Mouse (Mus musculus) large intestine, adult 2 months (tissue): ENCODE results near the gene Dnah2. TPM values are rescaled to one million over a fixed set of nuclear protein-coding genes. Genes with fewer than 3 reads are reported as not detected.
"Not testable (repeated sequence)": the region's sequence is repeated elsewhere in the genome, so short reads cannot be mapped to it uniquely, and the experiment has no call there.

Experiments used
- DNase-seq: peaks from one replicate; pipeline ENCODE4 v3.0.0-alpha.2; 2012; ENCODE audit warnings: low read depth, low spot score
- WGBS: fragments of 180-500 bp; shearing (Covaris S2); methylation state at CpG from one replicate; pipeline ENCODE4 v1.1.7; 2018; 5-methylcytosine and 5-hydroxymethylcytosine counted together
- polyA plus RNA-seq: library from polyadenylated mRNA; depleted of rRNA; stranded (reverse); fragments of >200 nt; gene quantifications from 2 replicates; pipeline ENCODE4 v1.2.3, GENCODE M21; 2012

The Dnah2 gene
- polyA plus RNA-seq, 1 experiment = 0.12 TPM

GRCm38 (mm10) chr11:69540700-69541099 is 8.2 kb downstream of the Dnah2 start:
- WGBS = 79% methylated on average over 2 of the region's 2 CpGs
- no peak for DNase-seq

GRCm38 (mm10) chr11:69534990-69535389 is 13.9 kb downstream of the Dnah2 start:
- no peak for DNase-seq
- 83% methylated on average over 1 of the region's 1 CpGs for WGBS

GRCm38 (mm10) chr11:69532480-69533150 is 16.3 kb downstream of the Dnah2 start:
- 75% methylated on average over 7 of the region's 7 CpGs for WGBS
- DNase-seq = no peak

DNA sequence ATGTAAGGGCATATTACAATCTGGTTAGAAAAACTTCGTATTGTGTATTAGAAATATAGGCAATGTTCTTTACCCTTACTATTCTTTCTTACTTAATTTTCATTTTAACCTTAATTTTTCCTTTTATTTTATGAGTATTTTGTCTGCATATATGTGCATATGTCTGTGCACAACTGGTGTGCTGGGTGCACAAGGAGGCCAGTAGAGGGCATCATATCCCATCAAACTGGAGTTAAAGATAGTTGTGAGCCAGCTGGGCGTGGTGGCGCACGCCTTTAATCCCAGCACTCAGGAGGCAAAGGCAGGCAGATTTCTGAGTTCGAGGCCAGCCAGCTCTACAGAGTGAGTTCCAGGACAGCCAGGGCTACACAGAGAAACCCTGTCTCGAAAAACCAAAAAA is 18.2 kb downstream of the Dnah2 start:
- DNase-seq = not testable (repeated sequence)
- 91% methylated on average over 6 of the region's 6 CpGs for whole genome bisulfite sequencing

DNA sequence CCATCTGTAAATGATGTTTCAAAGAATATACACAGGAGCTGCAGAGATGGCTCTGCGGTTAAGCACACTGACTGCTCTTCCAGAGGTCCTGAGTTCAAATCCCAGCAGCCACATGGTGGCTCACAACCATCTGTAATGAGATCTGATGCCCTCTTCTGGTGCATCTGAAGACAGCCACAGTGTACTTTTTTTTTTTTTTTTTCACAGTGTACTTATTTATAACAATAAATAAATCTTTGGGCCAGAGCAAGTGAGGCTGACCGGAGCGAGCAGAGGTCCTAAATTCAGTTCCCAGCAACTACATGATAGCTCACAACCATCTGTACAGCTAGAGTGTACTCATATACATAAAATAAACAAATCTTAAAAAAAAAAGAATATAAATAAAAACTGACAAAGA is 18.6 kb downstream of the Dnah2 start:
- not testable (repeated sequence) for DNase-seq
- WGBS = 85% methylated on average over 3 of the region's 3 CpGs

- no peak for DNase-seq
- 94% methylated on average over 4 of the region's 4 CpGs for WGBS
These were observed 20.9 kb downstream of the Dnah2 start for GRCm38 (mm10) chr11:69528031-69528390.

DNA sequence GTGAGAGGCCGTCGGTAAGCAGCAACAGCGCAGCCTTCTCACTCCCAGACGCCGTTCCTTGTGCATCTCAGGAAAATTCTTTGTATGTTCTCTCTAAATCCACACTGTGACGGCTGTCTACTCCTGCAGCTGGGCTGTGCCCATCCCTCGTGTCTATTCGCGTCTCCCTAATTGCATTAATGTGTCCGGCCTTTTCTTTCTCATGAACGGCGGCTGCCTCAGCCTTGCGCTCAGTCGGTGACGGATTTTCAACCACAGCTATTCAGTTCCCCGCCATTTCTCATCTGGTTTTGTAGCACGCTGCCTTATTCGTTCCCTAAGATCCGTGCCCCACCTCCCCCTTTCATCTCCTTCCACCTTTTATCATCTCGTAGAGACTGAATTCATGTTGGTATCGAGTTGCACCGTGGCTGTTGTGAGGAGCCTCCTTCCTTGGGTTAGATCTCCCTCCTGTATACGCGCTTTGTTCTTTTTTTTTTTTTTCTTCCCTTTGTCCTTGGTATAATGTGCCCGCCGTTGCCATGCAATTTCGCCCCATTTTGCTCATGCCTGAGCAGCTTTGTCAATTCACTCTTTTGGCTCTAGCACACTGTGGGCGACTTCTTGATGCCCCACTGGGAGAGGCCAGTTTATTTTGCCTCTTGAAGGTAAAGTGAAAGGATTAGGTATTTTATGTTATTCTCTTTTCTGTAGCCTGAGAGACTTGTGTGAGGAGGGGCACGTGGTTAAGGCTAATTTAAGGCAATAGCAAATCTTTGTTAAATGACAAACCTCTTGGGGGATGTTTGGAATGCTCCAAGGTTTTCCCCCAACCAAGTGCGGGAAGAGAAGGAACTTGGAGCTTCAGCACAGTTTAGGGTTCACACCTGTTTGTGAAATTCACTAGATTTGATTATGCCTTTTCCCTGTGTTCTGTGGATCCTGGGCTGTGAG is 21.5 kb downstream of the Dnah2 start:
- DNase-seq = no peak
- WGBS = 40% methylated on average over 30 of the region's 30 CpGs

GRCm38 (mm10) chr11:69526631-69527030 is 22.3 kb downstream of the Dnah2 start:
- 71% methylated on average over 4 of the region's 4 CpGs for WGBS
- DNase-seq = no peak

GRCm38 (mm10) chr11:69525661-69526060 is 23.2 kb downstream of the Dnah2 start:
- WGBS = 87% methylated on average over 9 of the region's 9 CpGs
- no peak for DNase-seq

GRCm38 (mm10) chr11:69523651-69524050 is 25.3 kb downstream of the Dnah2 start:
- 85% methylated on average over 4 of the region's 4 CpGs for WGBS
- no peak for DNase-seq

DNA sequence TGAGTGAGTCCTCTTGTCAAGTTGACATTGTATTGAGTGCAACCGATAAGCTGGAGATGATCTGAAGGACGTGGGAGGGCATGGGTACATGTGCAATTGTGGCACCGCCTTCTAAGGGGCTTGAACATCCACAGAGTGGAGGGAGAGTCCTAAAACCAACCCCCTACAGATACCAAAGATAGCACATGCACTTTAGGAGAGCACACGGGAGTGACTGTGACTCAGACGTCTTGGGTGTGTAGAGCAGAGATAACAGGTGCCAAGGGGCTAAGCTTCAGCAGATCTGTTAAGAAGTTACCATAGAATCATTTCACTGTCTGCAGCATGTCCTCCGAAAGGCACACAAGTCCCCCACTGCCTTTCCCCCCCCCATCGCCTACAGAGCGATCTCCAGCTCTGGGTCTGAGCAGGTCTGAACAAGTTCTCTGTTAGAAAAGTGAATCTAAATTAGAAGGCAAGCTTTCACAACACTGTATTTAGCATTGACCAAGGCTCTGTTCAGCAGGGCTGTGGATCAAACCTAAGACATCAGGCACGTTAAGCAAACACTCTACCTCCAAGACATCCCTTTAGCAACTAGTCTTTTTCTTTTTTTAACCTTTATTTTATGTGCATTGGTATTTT is 27.3 kb downstream of the Dnah2 start:
- no peak for DNase-seq

DNA sequence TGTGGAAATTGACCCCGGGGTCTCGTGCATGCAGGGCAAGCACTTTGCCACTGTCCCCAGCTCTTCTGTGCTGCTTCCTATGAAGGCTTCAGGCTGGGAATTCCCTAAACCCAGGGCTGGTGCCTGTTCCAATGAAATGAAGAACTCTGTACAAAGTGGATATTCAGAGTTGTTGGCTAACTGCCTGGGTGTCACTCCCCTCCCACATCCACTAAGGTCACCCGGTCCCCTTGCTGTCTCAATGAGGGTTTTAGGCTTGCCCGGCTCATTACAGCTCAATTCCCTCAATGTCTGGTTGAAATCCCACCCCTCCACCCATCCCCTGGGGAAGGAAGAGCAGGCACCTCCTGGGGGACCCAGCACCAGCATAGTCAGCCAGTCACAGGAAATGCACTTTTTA is 28.9 kb downstream of the Dnah2 start:
- WGBS = 54% methylated on average over 4 of the region's 4 CpGs
- no peak for DNase-seq

More for the DNA sequence above, 27.3 kb downstream of the Dnah2 start:
- 83% methylated on average over 9 of the region's 9 CpGs for WGBS

DNA sequence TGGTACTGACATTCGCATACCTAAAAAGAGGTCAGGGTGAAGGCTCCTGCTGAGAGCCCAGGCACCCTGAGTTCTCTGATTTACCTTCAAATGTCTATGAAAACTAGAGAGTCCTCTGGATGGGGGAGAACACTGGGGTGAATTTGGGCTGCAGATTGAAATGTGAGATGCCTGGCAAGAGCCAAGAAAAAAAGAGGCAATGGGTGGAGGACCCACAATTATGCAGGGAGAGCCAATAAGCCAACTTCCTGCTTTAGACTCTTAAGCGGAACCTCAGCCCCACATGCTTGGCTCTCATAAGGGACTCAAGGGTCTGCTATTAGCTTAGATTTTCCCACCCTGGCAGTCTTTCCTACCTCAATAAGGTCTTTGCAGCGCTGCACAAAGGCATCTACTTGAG is 32.2 kb downstream of the Dnah2 start:
- DNase-seq = no peak
- 54% methylated on average over 3 of the region's 3 CpGs for WGBS

GRCm38 (mm10) chr11:69516151-69516640 is 32.7 kb downstream of the Dnah2 start:
- DNase-seq = no peak
- 67% methylated on average over 15 of the region's 15 CpGs for whole genome bisulfite sequencing

GRCm38 (mm10) chr11:69513840-69514239 is 35.1 kb downstream of the Dnah2 start:
- WGBS = 8% methylated on average over 6 of the region's 6 CpGs
- DNase-seq = peak; percentile 31

- no peak for DNase-seq
- 29% methylated on average over 7 of the region's 7 CpGs for WGBS
These were observed 38.0 kb downstream of the Dnah2 start for GRCm38 (mm10) chr11:69510796-69511496.

- peak; percentile 52 for DNase-seq
- 19% methylated on average over 4 of the region's 4 CpGs for WGBS
These were observed 45.0 kb downstream of the Dnah2 start for GRCm38 (mm10) chr11:69503863-69504280.

DNA sequence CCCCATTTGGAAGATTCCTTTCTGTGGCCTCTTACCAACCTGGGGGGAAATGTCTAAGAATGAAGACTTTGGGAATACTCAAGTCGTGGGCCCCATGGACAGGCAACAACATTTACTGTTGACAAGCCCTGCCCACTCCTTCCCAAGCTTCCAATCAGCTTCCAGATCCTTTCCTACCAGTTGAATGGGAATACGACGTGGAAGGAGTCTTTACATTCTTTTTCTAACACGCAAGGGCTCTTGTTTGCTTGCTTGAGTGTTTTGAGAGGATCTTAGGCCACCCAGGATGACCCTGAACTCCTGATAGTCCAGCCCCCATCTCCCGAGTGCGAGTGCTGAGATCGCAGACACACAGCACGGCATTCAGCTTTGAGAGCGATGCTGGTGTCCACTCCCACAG is 47.4 kb downstream of the Dnah2 start:
- 50% methylated on average over 9 of the region's 9 CpGs for WGBS
- DNase-seq = no peak

- 79% methylated on average over 11 of the region's 11 CpGs for WGBS
- DNase-seq = no peak
These were observed 49.8 kb downstream of the Dnah2 start for GRCm38 (mm10) chr11:69499140-69499539.

DNA sequence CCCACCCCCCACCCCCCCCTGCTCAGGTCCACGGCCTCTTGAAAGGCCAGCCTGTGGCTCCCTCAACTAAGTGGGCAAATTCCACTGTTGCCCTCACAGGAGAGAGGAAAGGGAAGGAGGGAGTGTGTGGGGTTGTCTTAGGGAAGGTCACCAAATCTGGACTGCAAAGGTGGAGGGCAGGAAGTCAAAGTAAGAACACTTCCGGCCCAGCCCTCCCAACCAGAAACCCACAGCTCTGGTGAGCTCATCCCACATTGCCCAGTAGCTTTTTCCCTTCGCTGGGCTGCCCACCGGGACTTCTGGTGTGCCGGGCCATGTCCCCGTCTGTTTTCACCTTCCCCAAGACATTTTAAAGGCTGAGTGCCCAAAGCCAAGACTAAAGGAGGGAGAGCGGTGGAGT is 57.2 kb downstream of the Dnah2 start:
- WGBS = 73% methylated on average over 7 of the region's 7 CpGs
- DNase-seq = no peak
